Mouse (Mus musculus) neural tube, embryonic 11.5 days (tissue): ENCODE measurements at regions not wholly inside any gene's neighbourhood (a gene's known extent, or its start where the extent isn't known, plus 50 kb on each side); places are given as distances from the start of the nearest gene placed in this dataset.
A peak's percentile ranks its signal among the peaks of the same experiment; 100 is the strongest.

ENCODE experiments used
- ATAC-seq: fragments of 200-750 bp; cut with Nextera tagmentation; 2 replicates; pipeline ENCODE4 v1.8.0; 2017; ENCODE audit warnings: moderate number of reproducible peaks, mild to moderate bottlenecking, moderate TSS enrichment, moderate library complexity; ENCODE audit not compliant: insufficient read depth, low FRiP score, low TSS enrichment
- DNase-seq: peaks from one replicate; pipeline ENCODE4 v3.0.0-alpha.2; 2015; ENCODE audit warnings: low spot score
- H3K27ac ChIP-seq: fragments of 300-500 bp; sonication (generic); 2 replicates; pipeline ENCODE4 v1.5.1; 2014; ENCODE audit warnings: low read depth, mild to moderate bottlenecking, low read length
- H3K27me3 ChIP-seq: fragments of 300-500 bp; sonication (generic); 2 replicates; pipeline ENCODE4 v1.6.1; 2014; ENCODE audit warnings: mild to moderate bottlenecking, low read length, mixed read lengths; ENCODE audit not compliant: control insufficient read depth, insufficient read depth
- H3K36me3 ChIP-seq: fragments of 300-500 bp; sonication (generic); 2 replicates; pipeline ENCODE4 v1.6.1; 2014; ENCODE audit warnings: mild to moderate bottlenecking, low read length, moderate library complexity, mixed read lengths; ENCODE audit not compliant: control insufficient read depth, insufficient read depth
- H3K4me1 ChIP-seq: fragments of 300-500 bp; sonication (generic); 2 replicates; pipeline ENCODE4 v1.6.1; 2014; ENCODE audit warnings: low read length, mixed read lengths; ENCODE audit not compliant: control insufficient read depth, insufficient read depth
- H3K4me2 ChIP-seq: fragments of 300-500 bp; sonication (generic); 2 replicates; pipeline ENCODE4 v1.6.1; 2014; ENCODE audit warnings: low read depth, mild to moderate bottlenecking, moderate library complexity
- H3K4me3 ChIP-seq: fragments of 300-500 bp; sonication (generic); 2 replicates; pipeline ENCODE4 v1.5.1; 2014; ENCODE audit warnings: low read depth, low read length
- H3K9ac ChIP-seq: fragments of 300-500 bp; sonication (generic); 2 replicates; pipeline ENCODE4 v1.6.1; 2014; ENCODE audit warnings: mild to moderate bottlenecking, low read length
- H3K9me3 ChIP-seq: fragments of 300-500 bp; sonication (generic); 2 replicates; pipeline ENCODE4 v1.6.1; 2016; ENCODE audit warnings: low read length; ENCODE audit not compliant: control insufficient read depth
- WGBS: fragments of 180-500 bp; shearing (Covaris S2); extraction: QIAGEN DNeasy Blood & Tissue Kit; methylation state at CpG from one replicate; pipeline ENCODE4 v1.1.7; 2014; 5-methylcytosine and 5-hydroxymethylcytosine counted together

GRCm38 (mm10) chr19:21913005-21913670 is 135.0 kb downstream of the Cemip2 start:
- no peak overlapping the region for H3K4me3 ChIP-seq
- no peaks in the 10 kb centered on the region for H3K27me3 ChIP-seq
- no peak overlapping the region for H3K4me2 ChIP-seq
- H3K9me3 ChIP-seq = no peaks in the 10 kb centered on the region
- H3K36me3 ChIP-seq = no peaks in the 10 kb centered on the region
- DNase-seq = no peak
- ATAC-seq = no peak
- H3K9ac ChIP-seq = no peak overlapping the region
- no peak overlapping the region for H3K27ac ChIP-seq
- H3K4me1 ChIP-seq = no peaks in the 10 kb centered on the region
- 88% methylated on average over 8 of the region's 8 CpGs for WGBS

GRCm38 (mm10) chr19:21913748-21914611 is 135.8 kb downstream of the Cemip2 start:
- Histone ChIP-seq H3K9me3 (no peaks in the 10 kb centered on the region), H3K9ac (no peak overlapping the region), H3K36me3 (no peaks in the 10 kb centered on the region), H3K4me2 (no peak overlapping the region), H3K27me3 (no peaks in the 10 kb centered on the region), H3K4me1 (no peaks in the 10 kb centered on the region), H3K4me3 (no peak overlapping the region), H3K27ac (no peak overlapping the region)
- 59% methylated on average over 9 of the region's 9 CpGs for WGBS
- no peak for DNase-seq
- no peak for ATAC-seq

DNA sequence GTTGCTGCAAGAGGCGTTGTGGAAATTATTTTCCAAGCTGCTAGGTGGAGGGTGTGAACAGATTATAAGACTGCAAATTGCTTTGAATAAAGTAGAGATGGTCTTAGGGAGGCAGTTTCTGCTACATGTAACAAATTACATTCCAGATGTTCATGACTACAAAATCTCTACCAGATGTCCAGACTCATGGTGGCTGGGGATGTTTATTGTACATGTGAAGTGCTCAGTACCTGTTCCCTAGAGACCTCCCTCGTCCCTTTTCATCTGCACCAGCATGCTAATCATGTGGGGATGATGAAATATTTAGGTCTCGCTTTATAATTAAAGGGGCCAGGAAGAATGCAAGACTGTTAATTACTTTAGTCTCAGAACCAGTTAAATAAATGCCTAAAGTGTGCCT is 136.5 kb downstream of the Cemip2 start:
- Histone ChIP-seq H3K27ac (no peak overlapping the region), H3K4me1 (no peaks in the 10 kb centered on the region), H3K27me3 (no peaks in the 10 kb centered on the region), H3K9ac (no peak overlapping the region), H3K9me3 (no peaks in the 10 kb centered on the region), H3K4me2 (no peak overlapping the region), H3K36me3 (no peaks in the 10 kb centered on the region), H3K4me3 (no peak overlapping the region)
- 58% methylated on average over 3 of the region's 3 CpGs for WGBS
- DNase-seq (peak; percentile 16), ATAC-seq (no peak)

GRCm38 (mm10) chr19:21918113-21918512 is 140.0 kb downstream of the Cemip2 start:
- no peaks in the 10 kb centered on the region for H3K36me3 ChIP-seq
- H3K27me3 ChIP-seq = no peaks in the 10 kb centered on the region
- no peaks in the 10 kb centered on the region for H3K9me3 ChIP-seq
- no peak overlapping the region for H3K9ac ChIP-seq
- WGBS = 80% methylated on average over 4 of the region's 4 CpGs
- no peak overlapping the region for H3K4me3 ChIP-seq
- no peak overlapping the region for H3K4me2 ChIP-seq
- ATAC-seq (no peak), DNase-seq (no peak)
- no peaks in the 10 kb centered on the region for H3K4me1 ChIP-seq
- H3K27ac ChIP-seq = no peak overlapping the region

- H3K27me3 ChIP-seq = no peaks in the 10 kb centered on the region
- H3K9ac ChIP-seq = no peak overlapping the region
- 79% methylated on average over 3 of the region's 3 CpGs for WGBS
- no peaks in the 10 kb centered on the region for H3K4me1 ChIP-seq
- no peaks in the 10 kb centered on the region for H3K36me3 ChIP-seq
- ATAC-seq = no peak
- no peak overlapping the region for H3K4me2 ChIP-seq
- no peak overlapping the region for H3K4me3 ChIP-seq
- no peaks in the 10 kb centered on the region for H3K9me3 ChIP-seq
- H3K27ac ChIP-seq = no peak overlapping the region
- no peak for DNase-seq
Observed at GRCm38 (mm10) chr19:21919074-21919473, 140.9 kb downstream of the Cemip2 start.

GRCm38 (mm10) chr19:21940114-21940513 is 162.0 kb downstream of the Cemip2 start:
- no peaks in the 10 kb centered on the region for H3K9me3 ChIP-seq
- H3K27ac ChIP-seq = no peak overlapping the region
- no peak overlapping the region for H3K9ac ChIP-seq
- no peaks in the 10 kb centered on the region for H3K36me3 ChIP-seq
- no peak for DNase-seq
- no peak overlapping the region for H3K4me2 ChIP-seq
- WGBS = 94% methylated on average over 4 of the region's 4 CpGs
- H3K4me3 ChIP-seq = no peak overlapping the region
- H3K4me1 ChIP-seq = no peaks in the 10 kb centered on the region
- no peak for ATAC-seq
- no peaks in the 10 kb centered on the region for H3K27me3 ChIP-seq

GRCm38 (mm10) chr19:21941720-21942119 is 163.6 kb downstream of the Cemip2 start:
- no peaks in the 10 kb centered on the region for H3K9me3 ChIP-seq
- WGBS = 76% methylated on average over 2 of the region's 2 CpGs
- DNase-seq (no peak), ATAC-seq (no peak)
- H3K4me1 ChIP-seq = no peaks in the 10 kb centered on the region
- no peak overlapping the region for H3K4me3 ChIP-seq
- no peak overlapping the region for H3K27ac ChIP-seq
- no peak overlapping the region for H3K4me2 ChIP-seq
- H3K36me3 ChIP-seq = no peaks in the 10 kb centered on the region
- no peak overlapping the region for H3K9ac ChIP-seq
- H3K27me3 ChIP-seq = no peaks in the 10 kb centered on the region

GRCm38 (mm10) chr19:21942286-21942685 is 164.1 kb downstream of the Cemip2 start:
- H3K4me3 ChIP-seq = no peak overlapping the region
- no peak overlapping the region for H3K9ac ChIP-seq
- DNase-seq (no peak), ATAC-seq (no peak)
- no peaks in the 10 kb centered on the region for H3K36me3 ChIP-seq
- no peaks in the 10 kb centered on the region for H3K9me3 ChIP-seq
- H3K27ac ChIP-seq = no peak overlapping the region
- no peaks in the 10 kb centered on the region for H3K27me3 ChIP-seq
- no peaks in the 10 kb centered on the region for H3K4me1 ChIP-seq
- no peak overlapping the region for H3K4me2 ChIP-seq
- 77% methylated on average over 11 of the region's 11 CpGs for WGBS

DNA sequence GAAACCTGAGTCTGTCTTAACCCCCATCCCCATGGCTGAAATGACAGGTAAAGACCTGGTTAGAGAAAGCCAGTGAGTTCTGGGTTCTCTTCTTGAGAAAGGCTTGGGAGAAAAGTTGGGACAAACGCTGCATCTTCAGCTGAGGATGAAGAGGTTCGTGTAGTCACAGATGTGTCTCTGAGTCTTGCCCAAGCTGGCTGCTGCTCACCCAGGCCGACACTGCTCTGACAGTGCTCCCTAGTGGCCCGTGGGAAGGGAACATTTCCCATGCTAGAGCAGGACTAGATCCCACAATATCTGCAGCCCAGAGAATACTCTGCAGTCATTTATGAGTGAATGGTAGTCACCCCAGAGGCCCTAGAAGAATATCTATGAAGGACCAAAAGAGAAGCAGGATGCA is 165.3 kb downstream of the Cemip2 start:
- 64% methylated on average over 4 of the region's 4 CpGs for WGBS
- Histone ChIP-seq H3K27me3 (no peaks in the 10 kb centered on the region), H3K9me3 (no peaks in the 10 kb centered on the region), H3K36me3 (no peaks in the 10 kb centered on the region), H3K4me3 (no peak overlapping the region), H3K4me1 (no peaks in the 10 kb centered on the region), H3K9ac (no peak overlapping the region), H3K27ac (no peak overlapping the region), H3K4me2 (no peak overlapping the region)
- ATAC-seq = no peak
- DNase-seq = peak; percentile 10
